Mouse (Mus musculus) lung, postnatal 25 days (tissue): ENCODE results near the gene Pappa.
A peak's percentile ranks its signal among the peaks of the same experiment; 100 is the strongest.

Experiments used
- DNase-seq: peaks from one replicate; pipeline ENCODE4 v3.0.0; 2022; ENCODE audit warnings: low spot score

The Pappa gene

GRCm38 (mm10) chr4:65328486-65329308, 204.7 kb downstream of the Pappa start:
- no peak for DNase-seq

DNA sequence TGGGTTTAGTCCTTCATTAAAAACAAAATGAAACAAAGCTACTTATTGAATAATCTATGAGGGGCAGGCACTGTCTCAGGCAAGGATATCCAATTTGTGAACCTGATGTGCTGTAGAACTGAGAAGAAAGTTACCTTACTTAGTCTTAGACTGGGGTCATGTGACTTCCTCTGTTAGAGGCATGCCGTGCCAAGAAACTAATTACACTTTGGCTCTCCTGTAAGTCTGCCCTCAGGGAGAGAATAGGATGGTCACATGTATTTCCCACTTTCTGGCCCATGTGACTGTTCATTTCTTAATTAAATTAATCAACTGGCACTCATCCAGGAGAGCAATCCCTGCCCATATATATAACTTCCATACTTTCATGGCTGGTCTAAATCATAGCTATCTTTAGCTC, 209.7 kb downstream of the Pappa start:
- no peak for DNase-seq

DNA sequence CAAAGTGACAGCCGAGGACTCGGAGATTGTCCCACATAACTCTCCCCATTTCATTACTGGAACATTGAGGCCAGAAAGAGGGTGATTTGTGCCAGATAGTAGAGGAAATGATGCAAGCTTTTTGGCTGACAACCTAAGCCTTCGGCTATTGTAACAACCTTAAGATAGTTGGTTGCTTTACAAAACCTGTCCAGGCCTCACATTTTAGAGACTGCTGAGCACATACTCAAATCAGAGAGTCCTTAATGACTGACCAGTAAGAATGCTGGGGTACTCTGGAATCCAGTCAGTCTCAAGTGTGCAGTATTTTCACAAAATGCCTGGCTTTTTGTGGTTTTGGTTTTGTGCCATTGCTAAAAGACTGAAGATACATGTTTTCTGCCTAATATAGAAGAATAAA, 217.8 kb downstream of the Pappa start:
- no peak for DNase-seq

DNA sequence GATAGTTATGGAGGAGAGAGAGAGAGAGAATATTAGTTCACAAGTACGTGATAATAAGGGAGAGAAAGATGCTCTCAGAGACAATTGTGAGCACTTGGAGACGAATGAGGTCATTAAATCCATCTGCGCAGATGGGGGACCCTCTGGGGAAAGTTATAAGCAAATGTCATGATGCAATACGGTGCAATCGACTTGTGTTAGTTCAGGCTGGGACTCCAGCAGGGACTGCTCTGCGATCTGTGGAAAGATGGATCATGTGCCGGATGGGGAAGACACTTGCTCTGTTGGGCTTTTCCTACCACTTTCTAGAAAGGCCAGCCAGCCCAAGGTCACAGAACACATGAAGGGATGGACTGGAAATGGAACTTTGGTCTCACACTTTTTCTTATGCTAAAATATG, 226.5 kb downstream of the Pappa start:
- DNase-seq: no peak

- DNase-seq: no peak
Measured at GRCm38 (mm10) chr4:65354580-65354979, 230.6 kb downstream of the Pappa start.

- no peak for DNase-seq
Measured at GRCm38 (mm10) chr4:65367135-65367534, 243.2 kb downstream of the Pappa start.

DNA sequence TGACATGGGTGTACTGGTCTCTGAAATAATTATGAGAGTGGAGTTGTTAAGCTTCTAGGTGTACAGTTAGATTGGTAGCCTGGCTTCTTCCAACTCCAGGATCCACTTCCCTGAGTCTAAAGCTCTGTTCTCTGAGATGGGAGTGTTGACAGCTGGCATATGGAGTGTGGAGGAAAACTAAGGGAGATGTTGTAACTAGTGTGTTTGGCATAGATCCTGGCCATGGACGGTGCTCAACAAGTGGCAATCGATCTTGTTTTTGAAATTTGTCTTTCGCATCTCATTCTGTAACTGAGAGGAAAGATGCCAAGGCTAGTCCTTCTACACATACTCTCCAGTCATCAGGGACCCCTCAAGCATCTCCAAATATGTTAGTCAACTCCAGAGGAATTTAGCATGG, 248.8 kb downstream of the Pappa start:
- peak; percentile 36 for DNase-seq

- no peak for DNase-seq
Measured at GRCm38 (mm10) chr4:65373841-65374240, 249.9 kb downstream of the Pappa start.

DNA sequence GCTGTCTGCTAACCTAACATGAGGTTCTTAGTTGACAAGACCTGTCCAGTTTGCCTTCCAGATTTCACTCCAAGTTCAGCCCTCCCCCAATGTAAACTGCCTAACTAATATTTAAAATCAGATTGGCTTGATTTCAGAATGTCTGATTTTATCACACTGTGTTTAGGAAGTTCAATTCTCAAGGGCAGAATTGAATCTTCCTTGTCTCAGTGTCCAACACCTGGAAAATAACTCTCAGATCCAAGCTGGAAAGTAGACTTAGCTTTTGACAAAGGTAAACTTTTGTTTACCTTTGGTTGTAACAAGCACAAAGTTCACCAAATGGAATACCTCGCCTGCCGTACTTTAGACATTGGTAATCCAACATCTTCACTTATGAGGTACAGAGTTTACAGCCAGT, 252.6 kb downstream of the Pappa start:
- DNase-seq: no peak

- no peak for DNase-seq
Measured at GRCm38 (mm10) chr4:65379461-65379860, 255.5 kb downstream of the Pappa start.

DNA sequence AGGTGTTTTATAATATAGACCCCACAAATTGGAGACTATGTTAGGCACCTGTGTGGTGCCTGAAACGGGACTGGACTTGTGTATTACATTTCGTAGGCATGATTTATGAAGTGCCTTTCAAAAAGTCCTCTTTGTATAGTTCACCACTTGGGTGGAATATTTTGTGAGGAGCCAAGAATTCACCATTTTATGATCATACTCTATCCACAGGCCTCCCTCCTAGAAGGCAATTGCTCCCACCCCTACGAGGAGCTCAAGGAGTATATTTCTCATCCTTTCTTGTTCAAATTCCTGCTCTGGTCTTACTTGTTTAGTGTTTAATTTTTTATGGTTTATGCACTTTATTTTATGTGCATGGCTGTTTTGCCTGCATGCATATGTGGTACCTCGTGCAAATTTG, 259.1 kb downstream of the Pappa start:
- no peak for DNase-seq

DNA sequence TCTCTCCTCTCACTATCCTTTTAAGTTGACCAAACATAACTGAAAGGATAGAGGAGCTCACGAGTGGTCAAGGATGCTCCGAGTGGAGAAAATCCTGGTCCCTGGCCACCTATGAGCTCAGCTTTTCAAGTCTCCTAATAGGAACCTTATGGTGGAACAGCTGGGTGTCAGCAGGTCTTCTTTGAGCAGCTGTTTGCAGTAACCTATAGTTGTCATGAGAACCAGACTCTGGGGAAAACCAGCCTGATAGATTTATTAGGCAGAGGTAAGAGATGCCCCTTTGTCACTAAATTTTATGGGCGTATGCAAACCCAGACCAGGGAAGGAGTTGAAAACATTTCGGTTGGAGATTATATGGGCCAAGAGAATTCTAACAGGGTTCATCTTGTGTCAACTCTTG, 267.0 kb downstream of the Pappa start:
- DNase-seq: no peak

DNA sequence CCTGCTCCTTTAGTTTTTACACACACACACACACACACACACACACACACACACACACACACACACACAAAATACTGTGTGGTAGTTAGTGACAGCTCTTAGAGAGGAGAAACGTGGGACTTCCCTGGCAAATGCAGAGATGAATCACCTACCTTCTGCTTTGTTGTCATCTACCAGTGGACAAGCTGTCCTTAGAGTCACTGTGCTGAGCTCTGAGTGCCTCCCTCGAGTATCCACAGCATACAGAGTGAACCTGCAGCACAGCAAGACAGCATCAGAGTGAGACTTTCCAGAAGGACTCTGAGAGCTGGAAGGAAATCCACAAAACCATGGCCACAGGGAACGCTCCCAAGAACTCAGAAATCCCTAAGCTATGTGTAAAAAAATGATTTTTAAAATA, 272.8 kb downstream of the Pappa start:
- no peak for DNase-seq

DNA sequence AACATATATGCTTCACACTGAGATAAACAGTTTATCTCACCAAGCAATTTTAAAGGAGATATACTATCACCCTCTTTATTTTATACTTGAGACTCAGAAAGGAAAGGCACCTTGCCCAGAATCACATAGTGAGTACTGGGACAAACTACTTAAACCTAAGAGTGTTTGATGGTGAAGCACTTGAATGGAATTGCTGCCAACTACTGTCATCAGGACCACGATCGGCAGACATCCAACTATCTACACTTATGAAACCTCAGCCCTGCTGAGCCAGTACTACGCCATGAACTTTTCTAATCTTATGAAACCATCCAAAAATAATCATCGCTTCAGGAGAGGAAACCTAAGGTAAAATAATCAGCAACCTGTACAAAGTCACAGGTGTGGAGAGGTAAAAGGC, 275.5 kb downstream of the Pappa start:
- DNase-seq: peak; percentile 42

GRCm38 (mm10) chr4:65402286-65402685, 278.3 kb downstream of the Pappa start:
- DNase-seq: no peak

- no peak for DNase-seq
Measured at GRCm38 (mm10) chr4:65402836-65403634, 279.1 kb downstream of the Pappa start.
